Mouse (Mus musculus): ENCODE results near the gene Helq. TPM values are rescaled to one million over a fixed set of nuclear protein-coding genes. Genes with fewer than 3 reads are reported as not detected.

Gene Helq
- polyA plus RNA-seq (2011; ENCODE audit: insufficient read length, low read depth, missing spikeins) = 6.9 and 7.0 TPM in 2 replicates

DNA sequence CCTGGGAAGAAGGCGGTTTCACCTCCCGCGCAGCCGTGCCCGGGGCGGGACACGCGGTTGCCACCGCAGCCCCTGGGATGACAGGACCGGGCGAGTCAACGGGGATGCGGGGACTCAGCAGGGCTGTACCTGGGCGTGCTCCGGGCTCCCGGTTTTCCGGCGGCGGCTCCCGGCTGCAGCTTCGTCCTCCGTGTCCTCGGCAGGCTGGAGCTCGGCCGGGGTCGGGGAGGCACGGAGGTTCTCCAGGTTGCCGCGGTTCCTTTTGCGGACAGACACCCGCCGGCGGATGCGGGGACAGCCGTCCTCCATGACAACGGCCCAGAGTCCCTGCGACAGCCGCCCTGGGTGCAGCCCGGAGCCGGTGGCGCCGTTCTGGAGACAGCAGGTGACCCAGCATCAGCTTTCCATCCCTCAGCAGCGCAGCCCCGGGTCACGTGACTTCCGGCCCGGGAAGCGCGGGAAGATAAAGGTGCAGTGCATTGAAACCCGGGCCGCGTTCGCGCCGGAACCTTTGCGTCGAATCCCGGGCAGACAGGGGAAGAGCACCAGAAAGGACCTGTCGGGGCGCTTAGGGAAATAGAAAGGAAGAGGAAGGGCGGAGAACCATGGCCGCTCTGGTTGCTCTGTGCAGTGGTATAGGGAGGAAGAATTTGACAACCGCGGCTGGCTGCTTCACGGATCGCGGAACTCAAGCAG is at the start of gene Helq, which contains the start of gene Mrps18c:
Helq (minus strand) TSS at position 434 of the 696 bp plus-strand sequence.
Mrps18c (plus strand) TSS at position 463 of the 696 bp plus-strand sequence.
- Histone ChIP-seq H3K27ac (ENCODE audit: insufficient read depth, low read length) (no peak within 1 kb of the TSS), H3K4me3 (ENCODE audit: insufficient read depth, low read length) (peak within 1 kb of the TSS; percentile 86), H3K4me1 (ENCODE audit: control insufficient read depth, insufficient read depth, low read length) (no peaks in the 10 kb centered on the region)
- TF ChIP-seq CTCF (IDR thresholded peaks at IDR 0.05; ENCODE audit: borderline replicate concordance, insufficient read depth, low read length) = no peak
- peak; percentile 76 for TF ChIP-seq POLR2A (IDR thresholded peaks at IDR 0.05; ENCODE audit: low read depth, low read length)

DNA sequence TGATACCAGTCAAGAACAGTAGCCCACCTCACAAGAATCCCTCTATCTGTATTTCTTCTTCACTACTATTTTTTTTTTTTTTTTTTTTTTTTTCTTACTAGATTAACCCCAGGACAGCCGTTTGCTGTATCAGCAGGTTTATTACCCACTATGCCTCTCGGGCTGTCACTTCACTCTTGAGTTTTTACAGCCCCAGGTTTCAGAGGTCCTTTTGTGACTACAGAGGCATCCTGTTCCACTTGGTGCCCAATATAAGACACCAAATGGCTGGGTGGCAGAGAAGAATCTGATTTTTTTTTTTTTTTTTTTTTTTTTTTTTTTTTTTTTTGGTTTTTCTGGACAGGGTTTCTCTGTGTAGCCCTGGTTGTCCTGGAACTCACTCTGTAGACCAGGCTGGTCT is 48.7 kb upstream of the Helq start:
- no peaks in the 10 kb centered on the region for H3K4me1 ChIP-seq (ENCODE audit: control insufficient read depth, insufficient read depth, low read length)
- no peak overlapping the region for H3K27ac ChIP-seq (ENCODE audit: insufficient read depth, low read length)
- TF ChIP-seq POLR2A (IDR thresholded peaks at IDR 0.05; ENCODE audit: low read depth, low read length) (no peak), CTCF (IDR thresholded peaks at IDR 0.05; ENCODE audit: borderline replicate concordance, insufficient read depth, low read length) (no peak)
- peak overlapping the region; percentile 53 for H3K4me3 ChIP-seq (ENCODE audit: insufficient read depth, low read length)

DNA sequence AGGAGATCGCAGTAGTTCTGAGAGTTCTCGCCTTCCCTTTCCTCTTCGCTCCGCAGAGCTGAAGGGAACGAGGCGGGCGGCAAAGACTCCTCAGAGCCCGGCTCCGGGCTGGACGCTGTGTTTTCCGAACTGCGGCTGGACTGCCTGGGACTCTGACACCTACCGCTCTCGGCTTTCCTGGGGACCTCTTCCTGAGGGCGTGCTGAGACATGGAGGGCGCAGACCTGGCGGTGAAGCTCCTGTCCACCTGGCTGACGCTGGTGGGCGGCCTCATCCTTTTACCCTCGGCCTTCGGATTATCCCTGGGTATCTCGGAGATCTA is 48.2 kb upstream of the Helq start:
- peak overlapping the region; percentile 6; the same call in 1 of the 2 replicates for H3K27ac ChIP-seq (ENCODE audit: insufficient read depth, low read length)
- TF ChIP-seq CTCF (IDR thresholded peaks at IDR 0.05; ENCODE audit: borderline replicate concordance, insufficient read depth, low read length) (no peak), POLR2A (IDR thresholded peaks at IDR 0.05; ENCODE audit: low read depth, low read length) (no peak)
- no peaks in the 10 kb centered on the region for H3K4me1 ChIP-seq (ENCODE audit: control insufficient read depth, insufficient read depth, low read length)
- H3K4me3 ChIP-seq (ENCODE audit: insufficient read depth, low read length) = peak overlapping the region; percentile 53

DNA sequence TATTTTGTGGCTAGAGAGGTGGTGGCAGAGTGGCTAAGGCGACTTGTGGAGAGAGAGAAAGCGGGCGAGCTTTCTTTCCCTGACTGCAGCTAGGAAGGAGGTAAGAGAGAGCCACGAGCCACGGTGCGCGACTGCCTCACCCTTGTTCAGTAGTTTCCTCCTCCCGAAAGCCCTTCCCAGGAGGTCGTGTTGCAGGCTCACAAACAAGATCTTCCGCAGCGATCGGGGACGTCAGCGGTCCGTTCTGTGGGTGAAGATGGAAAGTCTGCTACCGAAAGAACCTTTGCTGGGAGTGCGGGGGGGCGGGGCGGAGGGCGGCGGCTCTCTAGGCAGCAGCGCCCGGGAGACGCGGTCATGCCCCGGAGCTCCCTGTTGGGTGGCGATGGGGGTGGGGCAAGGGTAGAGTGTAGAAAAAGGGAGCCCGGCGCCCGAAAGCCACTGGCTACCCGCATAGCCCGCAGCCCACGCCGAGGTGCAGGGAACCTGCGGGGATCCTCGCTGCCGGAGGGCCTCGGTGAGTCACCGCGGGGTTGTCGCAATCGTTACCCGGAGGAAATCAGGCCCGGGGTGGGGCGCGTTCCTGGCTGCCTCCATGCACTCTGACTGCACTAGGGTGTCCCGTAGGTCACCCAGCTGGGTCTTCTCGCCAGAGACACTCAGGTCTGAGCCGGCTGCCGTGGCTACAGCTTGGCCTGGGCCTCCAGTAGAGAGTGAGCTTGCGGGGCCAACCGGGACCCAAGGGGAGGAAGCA is 47.6 kb upstream of the Helq start:
- Histone ChIP-seq H3K4me3 (ENCODE audit: insufficient read depth, low read length) (peak overlapping the region; percentile 53), H3K4me1 (ENCODE audit: control insufficient read depth, insufficient read depth, low read length) (no peaks in the 10 kb centered on the region), H3K27ac (ENCODE audit: insufficient read depth, low read length) (peak overlapping the region; percentile 7; the same call in 1 of the 2 replicates)
- peak; percentile 27 for TF ChIP-seq POLR2A (IDR thresholded peaks at IDR 0.05; ENCODE audit: low read depth, low read length)
- no peak for TF ChIP-seq CTCF (IDR thresholded peaks at IDR 0.05; ENCODE audit: borderline replicate concordance, insufficient read depth, low read length)

GRCm38 (mm10) chr5:100845485-100845847 is 47.1 kb upstream of the Helq start, which contains the start of gene Gpat3:
TSS of gene Gpat3 (plus strand) at chr5:100845713.
- H3K4me1 ChIP-seq (ENCODE audit: control insufficient read depth, insufficient read depth, low read length) = no peaks in the 10 kb centered on the region
- H3K4me3 ChIP-seq (ENCODE audit: insufficient read depth, low read length) = peak within 1 kb of the TSS; percentile 53
- no peak for TF ChIP-seq CTCF (IDR thresholded peaks at IDR 0.05; ENCODE audit: borderline replicate concordance, insufficient read depth, low read length)
- no peak for TF ChIP-seq POLR2A (IDR thresholded peaks at IDR 0.05; ENCODE audit: low read depth, low read length)
- peak within 1 kb of the TSS; percentile 7; the same call in 1 of the 2 replicates for H3K27ac ChIP-seq (ENCODE audit: insufficient read depth, low read length)

DNA sequence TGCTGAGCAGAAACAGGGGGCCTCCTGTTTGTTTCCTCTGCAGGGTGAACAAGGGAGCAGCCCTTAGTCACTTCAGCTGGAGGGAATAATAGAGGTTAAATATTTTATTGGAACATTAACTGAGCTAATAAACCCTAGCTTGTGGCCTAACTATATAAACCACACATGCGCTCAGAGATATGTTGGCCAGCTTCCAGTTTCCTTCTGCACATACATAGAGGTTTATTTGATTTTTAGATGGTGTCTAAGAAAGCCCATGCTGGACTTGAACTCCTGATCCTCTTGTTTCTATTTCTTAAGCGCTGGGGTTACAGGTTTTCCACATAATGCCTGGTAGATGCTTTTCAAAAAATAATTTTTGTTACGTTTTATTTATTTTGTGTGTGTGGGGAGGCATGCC is 46.1 kb upstream of the Helq start:
- Histone ChIP-seq H3K27ac (ENCODE audit: insufficient read depth, low read length) (no peak overlapping the region), H3K4me3 (ENCODE audit: insufficient read depth, low read length) (no peak overlapping the region), H3K4me1 (ENCODE audit: control insufficient read depth, insufficient read depth, low read length) (no peaks in the 10 kb centered on the region)
- no peak for TF ChIP-seq POLR2A (IDR thresholded peaks at IDR 0.05; ENCODE audit: low read depth, low read length)
- no peak for TF ChIP-seq CTCF (IDR thresholded peaks at IDR 0.05; ENCODE audit: borderline replicate concordance, insufficient read depth, low read length)

- no peak overlapping the region for H3K27ac ChIP-seq (ENCODE audit: insufficient read depth, low read length)
- TF ChIP-seq POLR2A (IDR thresholded peaks at IDR 0.05; ENCODE audit: low read depth, low read length) (no peak), CTCF (IDR thresholded peaks at IDR 0.05; ENCODE audit: borderline replicate concordance, insufficient read depth, low read length) (no peak)
- no peak overlapping the region for H3K4me3 ChIP-seq (ENCODE audit: insufficient read depth, low read length)
- H3K4me1 ChIP-seq (ENCODE audit: control insufficient read depth, insufficient read depth, low read length) = 0 out of 2 replicates have a peak, but pooled peaks cover 2% of the 10 kb centered on the region
These were observed 39.5 kb upstream of the Helq start for GRCm38 (mm10) chr5:100837907-100838306.

- H3K27ac ChIP-seq (ENCODE audit: insufficient read depth, low read length) = no peak overlapping the region
- H3K4me3 ChIP-seq (ENCODE audit: insufficient read depth, low read length) = no peak overlapping the region
- 0 out of 2 replicates have a peak, but pooled peaks cover 2% of the 10 kb centered on the region for H3K4me1 ChIP-seq (ENCODE audit: control insufficient read depth, insufficient read depth, low read length)
- TF ChIP-seq CTCF (IDR thresholded peaks at IDR 0.05; ENCODE audit: borderline replicate concordance, insufficient read depth, low read length) (no peak), POLR2A (IDR thresholded peaks at IDR 0.05; ENCODE audit: low read depth, low read length) (no peak)
These were observed 37.6 kb upstream of the Helq start for GRCm38 (mm10) chr5:100835862-100836538.

- Histone ChIP-seq H3K4me3 (ENCODE audit: insufficient read depth, low read length) (no peak overlapping the region), H3K27ac (ENCODE audit: insufficient read depth, low read length) (no peak overlapping the region), H3K4me1 (ENCODE audit: control insufficient read depth, insufficient read depth, low read length) (0 out of 2 replicates have a peak, but pooled peaks cover 2% of the 10 kb centered on the region)
- TF ChIP-seq POLR2A (IDR thresholded peaks at IDR 0.05; ENCODE audit: low read depth, low read length) = no peak
- TF ChIP-seq CTCF (IDR thresholded peaks at IDR 0.05; ENCODE audit: borderline replicate concordance, insufficient read depth, low read length) = no peak
These were observed 35.4 kb upstream of the Helq start for GRCm38 (mm10) chr5:100833841-100834240.

Measured in embryonic fibroblast, embryonic 13.5 days (primary cell).